Mouse (Mus musculus): ENCODE measurements at regions not wholly inside any gene's neighbourhood (a gene's known extent, or its start where the extent isn't known, plus 50 kb on each side); places are given as distances from the start of the nearest gene placed in this dataset.

DNA sequence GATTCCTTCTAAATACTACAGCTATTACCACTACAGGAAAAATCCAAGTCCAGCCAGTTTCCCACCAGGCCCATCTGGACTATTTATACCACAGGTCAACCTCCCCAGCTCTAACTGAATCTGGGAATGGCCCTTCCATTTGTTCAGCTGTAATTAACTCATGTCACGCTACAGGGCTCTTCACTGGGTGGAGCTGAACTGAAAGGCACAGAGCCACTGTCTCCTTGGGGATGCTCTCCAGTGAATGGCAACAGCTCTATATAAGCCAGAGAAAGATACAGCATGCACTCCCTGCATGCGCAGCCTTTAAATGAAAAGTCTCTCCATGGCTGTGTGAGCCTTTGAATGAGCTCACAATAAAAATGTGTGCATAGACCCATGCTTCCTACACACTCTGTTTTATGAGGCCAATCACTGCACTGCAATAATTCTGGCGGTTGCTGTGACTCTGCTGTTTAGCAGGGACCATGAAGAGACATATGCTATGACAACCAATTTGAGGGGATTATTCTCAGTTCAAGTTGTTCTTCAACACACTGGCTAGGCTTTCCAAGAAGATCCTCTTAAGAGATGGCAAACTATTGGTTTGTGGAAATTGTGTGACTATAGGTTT, 376.3 kb upstream of the Kif18a start:
- TF ChIP-seq POLR2A (IDR thresholded peaks at IDR 0.05; ENCODE audit: insufficient read depth, low read depth, low read length) (no peak), CTCF (IDR thresholded peaks at IDR 0.05) (no peak)

All from heart, adult 2 months (tissue).